Mouse (Mus musculus) left cerebral cortex, adult 18-20 months (tissue): ENCODE results near the gene Dnmt3l. TPM values are rescaled to one million over a fixed set of nuclear protein-coding genes. Genes with fewer than 3 reads are reported as not detected.
A peak's percentile ranks its signal among the peaks of the same experiment; 100 is the strongest.
"Not testable (repeated sequence)": the region's sequence is repeated elsewhere in the genome, so short reads cannot be mapped to it uniquely, and the experiment has no call there.

Source experiments
- DNase-seq, 2 experiments: peaks; one replicate each; pipeline ENCODE4 v3.0.0; 2021 to 2022; ENCODE audit warnings: low spot score in 2 of 2, mixed read lengths in 1 of 2
- total RNA-seq, 2 experiments: library from RNA; stranded (reverse); gene quantifications; 2 replicates each; pipeline ENCODE4 v1.2.3; 2021

Gene Dnmt3l
- total RNA-seq, 2 experiments from 2014 or later, result not detected

- no peak for DNase-seq
Observed at GRCm38 (mm10) chr10:78079955-78080591, 38.3 kb downstream of the Dnmt3l start.

- no peak for DNase-seq
Observed at GRCm38 (mm10) chr10:78084073-78084472, 42.3 kb downstream of the Dnmt3l start.

- DNase-seq, result no peak
Observed at GRCm38 (mm10) chr10:78085711-78086110, 44.0 kb downstream of the Dnmt3l start.

- DNase-seq, result no peak
Observed at GRCm38 (mm10) chr10:78086444-78087061, 44.8 kb downstream of the Dnmt3l start.

- no peak for DNase-seq
Observed at GRCm38 (mm10) chr10:78087101-78087511, 45.4 kb downstream of the Dnmt3l start.

- no peak for DNase-seq
Observed at GRCm38 (mm10) chr10:78090246-78090645, 48.5 kb downstream of the Dnmt3l start.

- DNase-seq, result no peak
Observed at GRCm38 (mm10) chr10:78090706-78091491, 49.2 kb downstream of the Dnmt3l start.

- peak in 1 of 2 experiments; percentile 9 for DNase-seq
Observed at GRCm38 (mm10) chr10:78091865-78092724, 50.3 kb downstream of the Dnmt3l start.

GRCm38 (mm10) chr10:78092725-78093029, 50.9 kb downstream of the Dnmt3l start:
- no peak for DNase-seq

- no peak for DNase-seq
Observed at GRCm38 (mm10) chr10:78095221-78095620, 53.5 kb downstream of the Dnmt3l start.

- no peak for DNase-seq
Observed at GRCm38 (mm10) chr10:78095954-78096931, 54.5 kb downstream of the Dnmt3l start.

- not testable (repeated sequence) for DNase-seq
Observed at GRCm38 (mm10) chr10:78099860-78100259, 58.1 kb downstream of the Dnmt3l start.

GRCm38 (mm10) chr10:78100989-78101780, 59.4 kb downstream of the Dnmt3l start:
- no peak for DNase-seq

- peak in 1 of 2 experiments; percentile 12 for DNase-seq
Observed at GRCm38 (mm10) chr10:78104555-78105490, 63.1 kb downstream of the Dnmt3l start.

GRCm38 (mm10) chr10:78105548-78105947, 63.8 kb downstream of the Dnmt3l start:
- peak; percentile 18 to 25 for DNase-seq
